Mouse (Mus musculus) testis, adult 2 months (tissue): Measurements from ENCODE around the gene Ccl12. TPM values are rescaled to one million over a fixed set of nuclear protein-coding genes. Genes with fewer than 3 reads are reported as not detected.

Experiments used
- H3K27ac ChIP-seq: fragments of 200-500 bp; 2 replicates; pipeline ENCODE4 v1.5.1; 2012; ENCODE audit warnings: low read depth, low read length; ENCODE audit not compliant: control insufficient read depth, insufficient read depth
- H3K27me3 ChIP-seq: fragments of 200-500 bp; 2 replicates; pipeline ENCODE4 v1.6.1; 2012; ENCODE audit warnings: mild to moderate bottlenecking, low read length, moderate library complexity; ENCODE audit not compliant: control insufficient read depth, insufficient read depth
- H3K36me3 ChIP-seq: fragments of 200-500 bp; 2 replicates; pipeline ENCODE4 v1.6.1; 2012; ENCODE audit warnings: mild to moderate bottlenecking, low read length; ENCODE audit not compliant: control insufficient read depth, insufficient read depth
- H3K4me1 ChIP-seq: fragments of 200-500 bp; 2 replicates; pipeline ENCODE4 v1.6.1; 2012; ENCODE audit warnings: low read length; ENCODE audit not compliant: control insufficient read depth, insufficient read depth
- H3K4me3 ChIP-seq: fragments of 200-500 bp; 2 replicates; pipeline ENCODE4 v1.5.1; 2012; ENCODE audit warnings: low read depth, mild to moderate bottlenecking, low read length, moderate library complexity, mixed read lengths; ENCODE audit not compliant: control insufficient read depth
- CTCF ChIP-seq: fragments of 200-500 bp; IDR thresholded peaks from 2 replicates; pipeline ENCODE4 v1.5.1; 2012; ENCODE audit warnings: low read depth, mild to moderate bottlenecking, inconsistent platforms, low read length, moderate library complexity; ENCODE audit not compliant: control insufficient read depth, insufficient read depth, insufficient replicate concordance
- POLR2A ChIP-seq: fragments of 200-500 bp; IDR thresholded peaks from 2 replicates; pipeline ENCODE4 v1.6.1; 2012; ENCODE audit warnings: low read depth, mild to moderate bottlenecking, inconsistent platforms, low read length, moderate library complexity; ENCODE audit not compliant: control insufficient read depth
- polyA plus RNA-seq: library from polyadenylated mRNA; depleted of rRNA; stranded (reverse); fragments of >200 nt; gene quantifications from 2 replicates; pipeline ENCODE4 v1.2.3, GENCODE M21; 2012; rRNA removed

Gene Ccl12
- polyA plus RNA-seq, 1 experiment: 0.25 TPM

GRCm38 (mm10) chr11:82136196-82136595 is 34.6 kb downstream of the Ccl12 start:
- Histone ChIP-seq H3K27ac (no peak overlapping the region), H3K36me3 (no peaks in the 10 kb centered on the region), H3K4me3 (no peak overlapping the region), H3K27me3 (no peaks in the 10 kb centered on the region), H3K4me1 (no peaks in the 10 kb centered on the region)
- no peak for TF ChIP-seq POLR2A
- no peak for TF ChIP-seq CTCF

DNA sequence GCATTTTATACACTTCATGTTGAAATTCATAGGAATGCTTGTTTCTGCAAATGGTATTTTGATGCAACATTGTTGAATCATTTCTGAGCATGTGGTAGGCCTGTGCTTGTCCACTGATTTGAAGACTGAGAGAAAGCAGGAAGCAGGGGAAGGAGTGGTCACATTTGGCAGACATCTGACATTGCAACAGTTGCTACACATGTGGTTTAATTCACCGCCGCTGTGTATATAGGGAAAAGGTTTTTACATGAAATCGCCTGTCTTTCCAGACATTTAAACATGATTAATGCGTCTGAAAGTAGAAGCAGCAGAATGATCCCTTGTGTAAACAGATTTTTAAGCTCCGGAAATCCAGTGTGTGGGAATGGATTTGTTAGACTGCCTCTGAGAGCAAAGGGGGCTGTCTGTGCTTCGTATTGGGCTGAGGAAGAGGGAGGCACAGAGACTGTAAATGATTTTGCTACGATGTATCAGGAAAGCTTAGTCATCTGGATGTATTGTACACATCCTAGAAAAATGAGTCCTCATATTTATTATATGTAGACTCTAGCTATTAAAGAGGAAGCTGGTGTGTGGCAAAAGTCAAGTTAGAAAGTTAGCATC is 37.9 kb downstream of the Ccl12 start:
- no peak overlapping the region for H3K4me3 ChIP-seq
- H3K36me3 ChIP-seq: no peaks in the 10 kb centered on the region
- no peaks in the 10 kb centered on the region for H3K27me3 ChIP-seq
- H3K27ac ChIP-seq: no peak overlapping the region
- no peaks in the 10 kb centered on the region for H3K4me1 ChIP-seq
- TF ChIP-seq CTCF (no peak), POLR2A (no peak)

Other genes with a start within 250 kb of the Ccl12 start
- gene 5530401A14Rik, start 241.2 kb upstream of the Ccl12 start, polyA plus RNA-seq: not detected in 2 replicates
- gene Asic2, start 133.4 kb upstream of the Ccl12 start, polyA plus RNA-seq: 0.41 and 0.58 TPM in 2 replicates
- 0.13 and 0.15 TPM in 2 replicates for gene Ccl2, start 66.3 kb upstream of the Ccl12 start, polyA plus RNA-seq
- not detected in 2 replicates for gene Gm17268, start 63.3 kb upstream of the Ccl12 start, polyA plus RNA-seq
- not detected in 2 replicates for gene Ccl7, start 56.1 kb upstream of the Ccl12 start, polyA plus RNA-seq
- gene Ccl11, start 44.0 kb upstream of the Ccl12 start, polyA plus RNA-seq: 0.16 TPM in 1 of 2 replicates, not detected in the other
- 1.1 and 2.5 TPM in 2 replicates for gene Ccl8, start 13.3 kb downstream of the Ccl12 start, polyA plus RNA-seq
- 0.98 and 1.9 TPM in 2 replicates for gene Ccl1, start 203.8 kb downstream of the Ccl12 start, polyA plus RNA-seq